Mouse (Mus musculus) urinary bladder, postnatal 4 days (tissue): ENCODE measurements around the gene Lrrc47.

Experiments
- DNase-seq, 2 experiments: peaks; one replicate each; pipeline ENCODE4 v3.0.0; 2021 to 2022; ENCODE audit warnings: low spot score in 2 of 2

Gene Lrrc47

DNA sequence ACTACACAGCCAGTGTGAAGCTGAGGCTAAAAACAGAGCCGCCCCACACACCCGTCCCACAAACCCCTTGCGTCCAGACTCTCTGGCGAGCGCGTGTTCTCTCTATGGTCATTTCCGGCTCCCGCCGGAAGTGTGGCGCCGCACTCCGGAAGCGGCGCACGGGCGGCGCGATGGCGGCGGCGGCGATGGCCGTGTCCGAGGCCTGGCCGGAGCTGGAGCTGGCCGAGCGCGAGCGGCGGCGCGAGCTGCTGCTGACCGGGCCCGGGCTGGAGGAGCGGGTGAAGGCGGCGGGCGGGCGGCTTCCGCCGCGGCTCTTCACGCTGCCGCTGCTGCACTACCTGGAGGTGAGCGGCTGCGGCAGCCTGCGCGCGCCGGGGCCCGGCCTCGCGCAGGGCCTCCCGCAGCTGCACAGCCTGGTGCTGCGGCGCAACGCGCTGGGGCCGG, at the start of gene Lrrc47:
Gene Lrrc47 (plus strand): TSS at position 86 of the 444 bp plus-strand sequence.
- peak; percentile 77 to 81 for DNase-seq

DNA sequence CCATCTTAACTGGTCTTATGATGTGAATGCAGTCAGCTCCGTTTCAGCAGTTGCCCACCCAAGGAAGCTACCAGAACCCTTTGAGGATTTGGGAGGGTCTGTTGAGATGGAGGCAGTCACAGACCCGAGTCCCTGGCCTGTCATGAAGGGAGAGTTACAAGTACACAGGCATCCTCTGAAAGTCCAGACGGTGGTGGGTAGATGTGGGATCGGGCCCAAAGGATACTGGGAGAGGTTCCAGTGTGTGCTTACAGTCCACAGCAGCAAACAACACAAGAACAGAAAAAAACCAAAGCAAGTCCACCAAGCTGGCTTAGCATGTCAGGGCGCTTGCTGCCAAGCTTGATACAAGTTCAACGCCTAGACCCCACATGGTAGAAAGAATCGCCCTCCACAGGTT, 48.9 kb upstream of the Lrrc47 start:
- DNase-seq, result no peak

DNA sequence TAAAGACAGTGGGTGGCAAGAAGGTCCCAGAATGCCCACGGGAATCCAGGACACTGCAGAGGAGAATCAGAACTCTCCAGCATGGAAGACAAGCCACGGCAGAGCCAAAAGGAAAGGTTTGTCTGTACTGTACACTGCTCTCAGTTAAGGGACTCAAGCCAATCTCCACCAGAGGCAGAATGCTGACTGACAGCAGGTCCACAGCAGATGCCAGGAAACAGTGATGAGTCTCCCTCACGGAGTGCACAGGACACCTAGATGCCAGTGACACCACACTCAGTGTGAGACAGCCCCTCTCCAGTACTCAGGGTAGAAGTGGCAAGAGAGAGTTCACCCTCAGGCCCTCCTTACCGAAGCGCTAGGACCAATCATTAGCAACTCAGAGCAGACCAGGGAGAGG, 44.9 kb upstream of the Lrrc47 start:
- DNase-seq, result no peak

DNA sequence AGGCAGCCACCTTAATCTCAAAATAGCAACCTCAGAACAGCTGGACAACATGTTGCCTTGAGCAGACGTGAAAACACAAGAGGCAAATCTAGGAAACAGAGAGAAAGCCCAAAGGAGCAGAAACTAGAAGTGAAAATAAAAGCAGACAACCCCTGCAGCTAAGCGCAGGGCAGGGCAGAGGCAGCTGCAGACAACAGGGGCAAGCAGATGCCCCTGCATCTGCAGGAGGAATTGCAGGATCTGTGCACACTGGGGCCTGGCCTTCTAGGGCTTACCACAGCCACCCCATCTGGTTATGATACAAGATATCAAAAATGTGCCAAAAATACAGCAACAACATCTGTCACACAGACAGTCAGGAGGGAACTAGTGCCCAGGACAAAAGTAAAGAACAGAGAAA, 44.0 kb upstream of the Lrrc47 start:
- DNase-seq, result no peak

DNA sequence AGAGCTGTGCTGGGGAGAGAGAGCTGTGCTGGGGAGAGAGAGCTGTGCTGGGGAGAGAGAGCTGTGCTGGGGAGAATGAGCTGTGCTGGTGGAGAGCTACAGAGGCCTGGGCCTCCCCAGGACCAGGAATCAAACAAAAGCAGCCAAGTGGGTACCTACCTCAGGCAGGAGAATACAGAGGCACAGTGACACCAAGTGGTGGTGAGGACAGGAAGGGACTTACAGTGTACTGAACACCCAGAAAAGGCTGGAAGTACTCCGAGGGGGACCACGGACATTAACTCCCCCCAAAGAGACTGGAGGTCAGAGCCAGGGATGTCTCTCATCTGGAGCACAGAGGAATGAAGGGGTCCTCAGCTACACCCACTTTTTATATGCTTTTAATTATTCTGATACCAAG, 43.5 kb upstream of the Lrrc47 start:
- DNase-seq, result no peak

DNA sequence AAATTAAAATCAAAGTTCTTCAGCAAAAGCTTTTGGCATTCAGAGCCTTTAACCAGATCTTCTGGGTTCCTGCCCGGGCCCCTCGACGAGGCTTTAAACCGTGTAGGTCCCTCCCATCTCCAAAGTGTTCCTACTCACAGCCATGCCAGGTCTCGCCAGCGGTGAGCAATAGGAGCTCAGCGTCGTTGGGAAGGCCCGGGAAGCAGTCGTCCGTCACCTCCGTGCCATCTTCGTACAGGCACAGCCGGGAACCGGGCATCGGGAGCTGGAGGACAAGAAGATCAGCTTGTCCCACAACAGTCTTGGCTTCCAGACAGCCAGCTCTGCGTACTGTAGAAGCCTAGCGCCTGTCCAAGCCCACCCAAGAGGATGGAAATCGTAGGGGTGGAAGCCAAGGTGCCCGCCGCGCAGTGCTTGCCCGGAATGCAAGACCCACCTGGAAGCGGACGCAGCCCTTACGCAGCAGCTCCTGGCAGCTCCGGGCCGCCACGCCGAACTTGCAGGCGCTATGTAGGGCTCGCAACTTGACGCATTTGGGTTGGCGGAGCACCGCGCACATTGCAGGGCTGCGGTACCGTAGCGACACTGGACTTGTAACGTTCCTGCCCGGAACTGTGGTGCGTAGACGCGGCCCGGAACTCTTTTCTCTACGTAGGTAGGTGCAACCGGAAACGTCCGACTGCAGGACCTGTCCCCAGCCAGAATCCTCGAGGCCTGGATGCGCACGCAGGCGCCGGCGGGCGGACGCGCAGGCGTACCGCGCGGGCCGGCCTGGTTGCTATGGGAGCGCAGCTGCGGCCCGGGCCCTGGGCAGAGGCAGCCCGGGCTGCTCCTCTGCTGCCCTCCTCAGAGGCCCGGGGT, 36.9 kb upstream of the Lrrc47 start, which contains the start of the genes Dffb and Cep104:
Gene Dffb (minus strand): TSS at position 696 of the 861 bp plus-strand sequence.
Gene Cep104 (plus strand): TSS at position 764 of the 861 bp plus-strand sequence.
- peak; percentile 92 to 96 for DNase-seq

DNA sequence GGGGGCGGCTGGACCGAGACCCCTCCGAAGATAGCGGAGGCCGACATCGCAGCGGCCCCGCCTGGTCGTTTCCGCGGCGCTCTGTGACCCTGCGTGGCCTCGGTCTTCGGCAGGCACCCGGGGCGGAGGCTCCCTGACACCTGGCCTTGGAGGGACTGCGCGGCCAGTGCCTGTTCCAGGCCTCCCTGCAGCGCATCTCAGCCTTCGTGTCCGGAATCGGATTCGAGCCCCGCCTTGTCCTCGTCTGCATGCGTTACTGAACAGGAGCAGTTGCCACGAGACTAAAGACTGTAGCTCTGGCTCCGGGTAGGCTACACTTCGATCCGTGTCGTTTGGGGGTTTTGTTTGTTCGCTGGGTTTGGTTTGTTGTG, 36.3 kb upstream of the Lrrc47 start:
- no peak for DNase-seq

DNA sequence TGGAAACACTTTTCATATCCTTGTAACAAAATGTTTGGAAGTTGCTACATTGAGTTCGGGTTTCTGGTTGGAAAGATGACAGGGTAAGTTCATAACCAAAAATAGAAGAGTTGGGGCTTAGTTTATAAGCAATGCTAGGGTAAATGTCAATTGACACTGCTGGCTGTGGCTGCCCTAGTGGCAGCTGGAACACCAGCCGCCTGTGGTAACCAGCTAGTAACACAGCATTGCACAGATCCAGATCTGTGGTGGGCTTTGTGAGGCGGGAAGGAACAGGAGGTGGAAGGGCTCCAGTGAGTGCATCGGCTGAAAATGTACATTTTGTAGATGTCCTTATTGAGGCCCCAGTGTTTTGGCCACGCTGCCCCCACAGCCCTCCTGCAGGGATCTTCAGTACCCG, 35.8 kb upstream of the Lrrc47 start:
- DNase-seq, result no peak

DNA sequence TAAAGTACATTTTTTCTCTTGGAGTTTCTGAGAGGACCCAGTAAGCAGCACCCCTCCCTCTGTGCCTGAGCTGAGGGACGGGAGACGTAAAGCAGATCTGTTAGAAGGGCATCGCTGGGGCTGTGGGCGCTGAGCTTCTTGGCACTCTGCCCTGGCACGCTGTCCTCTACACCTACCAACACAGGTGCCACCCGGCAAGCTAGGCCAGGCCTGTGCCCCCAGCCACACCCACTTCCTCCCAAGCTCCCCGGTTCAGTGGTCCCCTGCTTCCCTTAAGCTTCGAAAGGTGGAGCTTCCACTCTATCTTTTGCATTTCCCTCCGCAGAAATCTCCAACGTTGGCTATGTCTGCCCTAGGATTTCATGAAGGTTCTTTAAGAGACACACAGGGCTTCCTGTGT, 32.3 kb upstream of the Lrrc47 start:
- no peak for DNase-seq

DNA sequence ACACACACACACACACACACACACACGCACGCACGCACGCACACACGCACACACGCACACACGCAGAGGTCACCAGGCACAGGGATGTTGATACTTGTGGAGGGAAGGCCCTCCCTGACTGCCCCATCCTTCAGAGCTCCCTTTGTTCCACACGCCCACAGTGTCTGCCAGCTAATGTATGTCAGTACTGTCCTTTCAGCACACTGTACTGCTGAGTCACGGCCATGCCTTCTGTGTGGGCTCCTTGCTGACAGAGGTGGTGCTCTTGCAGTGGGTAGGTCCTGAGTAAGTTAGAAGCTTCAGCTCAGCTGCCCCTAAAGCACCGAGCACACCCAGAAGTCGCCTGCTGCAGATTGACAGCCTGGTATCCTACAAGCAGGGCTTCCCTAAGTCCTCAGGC, 31.1 kb upstream of the Lrrc47 start:
- DNase-seq, result no peak

DNA sequence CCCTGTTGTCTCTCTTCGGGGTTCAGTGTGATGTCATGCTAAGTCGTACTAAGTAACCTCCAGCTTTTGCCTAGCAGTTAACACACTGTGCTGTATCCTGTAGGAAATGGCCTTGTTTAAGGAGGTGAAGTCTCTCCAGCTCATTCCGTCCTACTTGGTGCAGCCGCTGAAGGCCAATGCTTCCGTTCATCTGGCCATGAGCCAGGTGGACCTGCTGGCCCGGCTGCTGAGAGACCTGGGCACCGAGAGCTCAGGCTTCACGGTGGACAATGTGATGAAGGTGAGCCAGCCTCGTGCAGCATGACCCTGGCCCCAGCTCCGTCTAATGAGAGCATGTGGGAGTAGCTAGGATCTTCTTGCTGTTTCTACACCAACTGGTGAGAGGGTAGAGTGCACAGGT, 18.8 kb upstream of the Lrrc47 start:
- DNase-seq, result no peak

DNA sequence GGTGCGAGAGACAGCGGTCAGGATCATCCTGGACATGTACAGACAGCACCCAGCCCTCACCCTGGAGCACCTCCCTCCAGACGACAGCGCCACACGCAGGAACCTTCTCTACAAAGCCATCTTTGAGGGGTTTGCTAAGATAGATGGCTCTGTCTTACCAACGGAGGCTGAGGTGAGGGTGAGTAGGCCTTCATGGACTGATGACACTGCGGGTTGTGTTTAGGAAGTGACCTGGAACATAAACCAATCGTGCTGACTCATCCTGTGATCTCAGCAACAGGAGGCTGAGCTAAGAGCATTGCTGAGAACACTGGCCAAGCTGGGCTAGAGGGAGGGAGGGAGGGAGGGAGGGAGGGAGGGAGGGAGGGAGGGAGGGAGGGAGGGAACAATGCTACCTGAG, 18.0 kb upstream of the Lrrc47 start:
- DNase-seq, result no peak

DNA sequence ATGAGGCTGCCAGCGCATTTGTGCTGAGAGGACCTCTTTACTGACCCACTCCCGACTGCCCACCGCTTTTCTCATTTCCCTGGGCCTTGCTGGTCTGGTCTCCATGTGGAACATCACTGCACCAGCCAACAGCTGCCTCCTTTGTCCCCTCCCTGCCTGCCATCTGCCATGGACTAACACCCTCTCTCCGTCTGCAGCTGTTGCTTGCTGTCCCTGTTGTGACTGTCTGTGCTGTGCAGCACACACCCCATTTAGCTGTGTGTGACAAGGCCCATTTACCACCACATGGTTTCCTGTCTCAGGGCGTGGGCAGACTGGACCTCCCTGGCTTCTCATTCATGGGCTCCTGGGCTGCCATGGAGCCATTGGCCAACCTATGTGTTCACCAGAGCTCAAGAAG, 6.0 kb upstream of the Lrrc47 start:
- no peak for DNase-seq

DNA sequence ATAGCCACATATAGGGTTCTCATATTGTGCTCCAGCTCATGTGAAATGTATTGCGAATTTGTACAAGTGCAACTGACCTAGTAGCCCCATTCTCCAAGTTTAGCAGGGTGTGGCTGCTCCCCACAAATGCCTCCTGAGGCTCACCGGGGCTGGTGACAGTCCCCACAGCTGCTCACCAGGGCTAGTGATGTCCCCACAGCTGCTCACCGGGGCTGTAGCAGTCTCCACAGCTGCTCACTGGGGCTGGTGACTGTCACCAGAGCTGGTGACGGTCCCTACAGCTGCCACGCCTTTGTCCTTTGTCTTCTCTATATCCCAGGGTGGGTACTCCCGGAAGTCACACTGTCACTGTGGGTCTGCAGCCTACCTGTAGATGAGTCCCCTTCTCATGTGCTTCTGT, 5.3 kb upstream of the Lrrc47 start:
- DNase-seq, result no peak

DNA sequence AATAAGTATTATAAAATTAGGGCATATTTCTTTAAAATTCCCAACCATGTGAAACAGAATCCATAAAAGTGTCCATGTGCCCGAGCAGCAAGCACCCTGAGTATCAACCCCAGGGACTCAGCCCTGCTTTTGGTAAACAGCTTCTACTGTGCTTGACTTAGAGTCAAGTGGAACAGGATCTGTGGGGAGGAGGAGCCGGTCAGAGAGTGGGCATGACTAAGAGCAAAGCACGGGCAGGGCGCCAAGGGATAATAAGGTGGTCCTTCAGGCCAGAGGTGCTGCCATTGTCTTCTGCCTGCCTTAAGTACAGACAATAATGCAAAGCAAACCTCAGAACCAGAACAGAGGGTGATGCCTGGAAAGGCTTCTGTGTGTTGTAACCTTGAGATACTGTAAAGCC, 3.8 kb upstream of the Lrrc47 start:
- no peak for DNase-seq

DNA sequence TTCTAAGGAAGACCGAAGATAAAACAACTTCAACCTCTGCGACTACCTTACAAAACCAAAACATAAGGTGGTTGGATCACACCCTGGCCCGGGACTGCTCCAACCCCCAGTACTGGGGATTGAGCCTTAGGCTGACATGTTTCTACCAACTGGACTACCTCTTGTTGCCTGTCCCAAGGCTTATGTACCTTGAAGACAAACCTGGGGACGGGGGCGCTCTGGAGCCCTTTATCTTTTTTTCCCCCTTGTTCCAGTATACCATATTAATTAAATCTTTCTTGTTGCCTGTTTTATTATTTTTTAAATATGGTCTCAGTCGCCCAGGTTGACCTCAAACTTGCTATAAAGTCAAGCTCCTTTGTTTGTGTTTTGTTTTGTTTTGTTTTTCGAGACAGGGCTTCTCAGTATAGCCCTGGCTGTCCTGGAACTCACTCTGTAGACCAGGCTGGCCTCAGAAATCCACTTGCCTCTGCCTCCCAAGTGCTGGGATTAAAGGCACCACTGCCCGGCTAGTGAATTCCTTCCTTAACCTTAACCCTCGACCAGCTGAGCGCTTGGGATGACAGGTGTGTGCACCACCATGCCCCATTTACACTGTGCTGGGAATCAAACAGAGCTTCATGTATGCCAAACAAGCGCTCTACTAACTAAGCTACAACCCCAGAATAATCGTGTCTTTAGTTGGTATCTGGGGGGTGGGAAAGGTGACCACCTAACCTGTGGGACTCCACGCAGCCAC, 455 bp upstream of the Lrrc47 start:
- no peak for DNase-seq

DNA sequence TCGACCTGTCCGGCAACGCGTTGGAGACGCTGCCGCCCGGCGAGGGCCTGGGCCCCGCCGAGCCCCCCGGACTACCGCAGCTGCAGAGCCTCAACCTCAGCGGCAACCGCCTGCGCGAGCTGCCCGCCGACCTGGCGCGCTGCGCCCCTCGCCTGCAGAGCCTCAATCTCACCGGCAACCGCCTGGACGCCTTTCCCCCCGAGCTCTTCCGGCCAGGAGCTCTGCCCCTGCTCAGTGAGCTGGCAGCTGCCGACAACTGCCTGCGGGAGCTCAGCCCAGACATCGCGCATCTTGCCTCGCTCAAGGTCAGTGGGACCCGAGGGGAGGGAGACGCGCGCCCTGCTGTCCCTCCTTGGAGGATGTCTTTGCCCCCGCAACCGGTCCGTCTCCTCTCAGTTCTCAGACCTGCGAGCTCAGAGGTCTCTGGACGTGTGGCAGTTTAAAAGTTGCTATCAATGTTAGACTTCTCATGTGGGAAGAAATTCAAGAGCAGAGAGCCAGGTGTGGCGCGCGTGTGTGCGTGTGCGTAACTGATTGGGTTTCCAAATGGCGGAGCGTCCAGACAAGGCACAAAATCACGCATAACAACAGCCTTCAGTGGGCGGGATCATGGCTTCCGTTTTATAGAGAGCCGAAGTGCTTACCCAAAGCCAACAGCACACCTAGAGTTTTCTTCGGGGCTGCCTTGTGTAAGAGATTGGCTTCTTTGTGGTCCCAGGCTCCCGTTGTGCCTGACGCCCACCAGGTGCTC, 776 bp downstream of the Lrrc47 start:
- DNase-seq, result no peak

DNA sequence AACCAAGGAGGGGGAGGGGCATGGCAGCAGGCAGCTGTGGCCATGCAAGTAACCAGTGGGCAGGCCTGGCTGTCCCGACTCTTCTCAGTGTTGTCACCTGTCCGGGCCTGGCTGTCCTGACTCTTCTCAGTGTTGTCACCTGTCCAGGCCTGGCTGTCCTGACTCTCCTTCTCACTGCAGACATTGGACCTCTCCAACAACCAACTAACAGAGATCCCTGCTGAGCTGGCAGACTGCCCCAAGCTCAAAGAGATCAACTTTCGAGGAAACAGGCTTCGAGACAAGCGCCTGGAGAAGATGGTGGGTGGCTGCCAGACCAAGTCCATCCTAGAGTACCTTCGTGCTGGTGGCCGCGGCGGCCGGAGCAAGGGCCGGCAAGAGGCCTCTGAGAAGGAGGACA, 3.9 kb downstream of the Lrrc47 start:
- no peak for DNase-seq

DNA sequence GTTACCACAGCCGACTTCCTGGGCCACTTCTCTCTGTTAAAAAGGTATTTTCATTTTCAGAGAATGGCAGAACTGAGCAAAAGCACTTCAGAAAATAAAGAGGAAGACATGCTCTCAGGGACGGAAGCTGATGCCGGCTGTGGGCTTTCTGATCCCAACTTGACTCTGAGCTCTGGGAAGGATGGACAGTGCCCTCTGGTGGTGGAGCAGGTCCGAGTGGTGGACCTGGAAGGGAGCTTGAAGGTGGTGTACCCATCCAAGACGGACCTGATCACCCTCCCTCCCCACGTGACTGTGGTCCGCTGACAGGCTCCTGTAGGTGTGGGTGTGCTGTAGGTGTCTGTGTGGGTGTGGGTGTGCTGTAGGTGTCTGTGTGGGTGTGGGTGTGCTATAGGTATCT, 8.0 kb downstream of the Lrrc47 start:
- DNase-seq, result no peak

DNA sequence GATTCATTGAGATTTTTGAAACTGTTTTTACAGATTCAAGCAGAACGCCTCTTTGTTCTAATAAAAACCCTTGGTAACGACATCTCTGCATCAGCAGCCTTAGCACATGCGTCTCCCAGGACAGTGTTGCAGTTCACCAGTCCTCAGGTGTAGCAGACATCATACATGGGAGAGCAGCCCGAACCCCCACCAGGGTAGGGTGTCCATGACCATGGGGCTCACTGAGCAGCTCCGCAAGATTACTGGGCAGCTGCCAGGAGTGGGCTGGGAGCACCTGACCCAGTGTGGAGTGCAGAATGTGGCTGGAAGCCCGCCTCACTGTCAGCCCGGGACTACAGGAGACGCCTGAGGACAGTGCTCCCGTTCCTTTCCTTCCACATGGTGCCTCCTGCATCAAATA, 9.9 kb downstream of the Lrrc47 start:
- no peak for DNase-seq

DNA sequence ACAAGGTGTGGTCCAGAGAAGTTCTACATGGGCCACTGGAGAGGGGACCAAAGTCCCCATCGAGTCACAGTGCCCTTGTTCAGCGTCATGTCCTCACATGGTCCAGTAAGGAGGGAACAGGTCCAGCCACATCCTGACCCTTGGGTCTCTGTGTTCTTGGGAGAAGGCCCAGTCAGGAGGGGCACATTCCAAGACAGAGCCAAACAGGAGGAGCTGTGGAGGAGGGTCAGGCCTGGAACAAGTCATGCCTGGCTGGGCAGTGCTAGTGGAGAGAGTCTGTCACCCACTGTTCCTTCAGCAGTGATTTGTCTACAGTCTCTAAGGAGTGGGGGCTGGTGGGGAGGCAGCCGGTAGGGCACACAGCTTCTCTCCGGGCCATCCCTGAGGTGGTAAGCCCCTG, 10.9 kb downstream of the Lrrc47 start:
- peak in 1 of 2 experiments; percentile 72 for DNase-seq

DNA sequence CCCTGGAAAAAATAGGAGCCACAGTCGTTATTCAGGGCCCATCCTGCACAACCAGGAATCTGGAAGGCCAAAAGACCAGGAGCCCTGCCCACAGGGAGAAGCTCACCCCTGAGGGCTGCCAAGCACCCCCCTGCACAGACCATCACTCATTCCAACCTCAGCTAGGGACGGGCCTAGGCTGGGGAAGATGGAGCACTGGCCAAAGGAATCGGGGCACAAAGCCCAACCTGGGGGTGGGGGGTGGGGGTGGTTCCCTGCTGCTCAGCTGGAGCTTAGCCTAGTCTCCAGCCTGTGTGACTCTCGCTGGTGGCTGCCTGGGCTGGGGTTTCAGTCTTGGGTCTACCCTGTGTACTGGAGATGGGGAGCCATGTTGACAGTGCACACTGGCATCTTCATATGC, 11.3 kb downstream of the Lrrc47 start:
- DNase-seq, result no peak
